Mouse (Mus musculus): ENCODE measurements around the gene Ift20.

GRCm38 (mm10) chr11:78536080-78536689 is at the start of gene Ift20, which contains the start of gene Tnfaip1:
- TF ChIP-seq POLR2A (IDR thresholded peaks at IDR 0.05; ENCODE audit: borderline replicate concordance, extremely low read depth, insufficient read depth, insufficient read length, poor library complexity, severe bottlenecking) (peak; percentile 56; the same call in 1 of the 2 replicates), CTCF (IDR thresholded peaks at IDR 0.05; ENCODE audit: borderline replicate concordance, extremely low read depth, insufficient read depth, insufficient read length) (no peak)

All from brain, embryonic 14.5 days (tissue).